Comparison of ENCODE assay signal across 7 mouse cellular contexts in the genomic region with DNA sequence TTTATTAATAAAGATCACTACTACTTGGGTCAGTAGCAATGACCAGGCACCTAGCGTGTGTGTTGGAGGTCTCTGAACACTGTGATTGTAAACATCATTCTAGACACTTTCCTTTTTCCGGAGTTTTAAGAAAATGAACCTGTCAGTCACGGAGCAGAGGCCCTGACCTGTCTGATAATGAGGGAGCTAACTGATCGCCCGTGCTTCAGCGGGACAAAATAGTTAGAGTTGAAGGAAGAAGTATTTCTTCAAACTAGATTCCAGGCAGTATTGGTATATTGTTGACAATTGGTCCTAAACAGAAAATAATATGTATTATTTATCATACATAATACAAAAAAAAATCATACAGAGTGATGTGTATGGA. TPM values are rescaled to one million over a fixed set of nuclear protein-coding genes. Genes with fewer than 3 reads are reported as not detected.
DNase-seq lines count a peak whose midpoint lies in the region; ATAC-seq and TF ChIP-seq lines count a peak whose summit lies in the region.

No protein-coding gene starts in this region.

- H3K27me3 ChIP-seq in spleen, adult 2 months (ENCODE audit: control insufficient read depth, insufficient read depth, low read length), result no peaks in the 10 kb centered on the region
- no peaks in the 10 kb centered on the region for H3K27me3 ChIP-seq in erythroblast, embryonic 14.5 days (ENCODE audit: control insufficient read depth)
- H3K27me3 ChIP-seq in limb, embryonic 14.5 days (ENCODE audit: control insufficient read depth, insufficient read depth, low read length), result no peaks in the 10 kb centered on the region
- no peaks in the 10 kb centered on the region for H3K27me3 ChIP-seq in stomach, embryonic 16.5 days (ENCODE audit: control insufficient read depth, insufficient read depth, low read length)

- DNase-seq in spleen, adult 2 months (ENCODE audit: low read depth in 1 of 2, low spot score in 2 of 2), result no peak
- DNase-seq in spleen, postnatal 14 days (ENCODE audit: low spot score in 2 of 2), result no peak
- no peak for DNase-seq in limb, embryonic 14.5 days (ENCODE audit: low spot score)
- no peak for DNase-seq in right cerebral cortex, postnatal 36 days (ENCODE audit: low spot score in 2 of 2)

- no peaks in the 10 kb centered on the region for H3K36me3 ChIP-seq in spleen, adult 2 months (ENCODE audit: control insufficient read depth, insufficient read depth, low read length)
- H3K36me3 ChIP-seq in erythroblast, embryonic 14.5 days (ENCODE audit: control insufficient read depth), result peaks cover 30% of the 10 kb centered on the region
- H3K36me3 ChIP-seq in limb, embryonic 14.5 days (ENCODE audit: control insufficient read depth, insufficient read depth, low read length), result peaks cover 11% of the 10 kb centered on the region
- no peaks in the 10 kb centered on the region for H3K36me3 ChIP-seq in stomach, embryonic 16.5 days (ENCODE audit: control insufficient read depth, insufficient read depth, low read length)

- ATAC-seq in limb, embryonic 14.5 days (ENCODE audit: low FRiP score, low read depth), result no peak
- ATAC-seq in stomach, embryonic 16.5 days (ENCODE audit: insufficient read depth, low FRiP score), result no peak
- no peak for ATAC-seq in CD4-positive, CD25-positive, alpha-beta regulatory T cell, adult 4 months

- WGBS in spleen, adult 2 months, result 1% methylated on average over 6 of the region's 6 CpGs
- 2% methylated on average over 6 of the region's 6 CpGs for WGBS in limb, embryonic 14.5 days
- WGBS in stomach, embryonic 16.5 days, result 0% methylated on average over 6 of the region's 6 CpGs

- no peak for TF ChIP-seq CTCF in spleen, adult 2 months (IDR thresholded peaks at IDR 0.05; ENCODE audit: extremely low read depth, insufficient read depth, insufficient read length, insufficient replicate concordance)

- peak overlapping the region; percentile 93 for H3K9ac ChIP-seq in limb, embryonic 14.5 days (ENCODE audit: low read depth, low read length, severe bottlenecking)
- peak overlapping the region; percentile 83 for H3K9ac ChIP-seq in stomach, embryonic 16.5 days (ENCODE audit: low read length)

- H3K27ac ChIP-seq in spleen, adult 2 months (ENCODE audit: insufficient read depth, low read length), result no peak overlapping the region
- no peak overlapping the region for H3K27ac ChIP-seq in limb, embryonic 14.5 days (replicated peaks; ENCODE audit: low read depth, low read length)
- H3K27ac ChIP-seq in stomach, embryonic 16.5 days (ENCODE audit: low read length), result peak overlapping the region; percentile 87

- H3K9me3 ChIP-seq in erythroblast, embryonic 14.5 days (ENCODE audit: control insufficient read depth, low read length), result no peaks in the 10 kb centered on the region
- no peaks in the 10 kb centered on the region for H3K9me3 ChIP-seq in limb, embryonic 14.5 days (ENCODE audit: control insufficient read depth, low read length)
- no peaks in the 10 kb centered on the region for H3K9me3 ChIP-seq in stomach, embryonic 16.5 days (replicated peaks; ENCODE audit: control insufficient read depth, low read length)

- peak overlapping the region; percentile 79 for H3K4me3 ChIP-seq in spleen, adult 2 months (ENCODE audit: extremely low read depth, insufficient read depth, insufficient read length)
- H3K4me3 ChIP-seq in erythroblast, embryonic 14.5 days (replicated peaks), result peak overlapping the region; percentile 98
- peak overlapping the region; percentile 99 for H3K4me3 ChIP-seq in limb, embryonic 14.5 days (replicated peaks; ENCODE audit: low read length)
- peak overlapping the region; percentile 68 for H3K4me3 ChIP-seq in stomach, embryonic 16.5 days (replicated peaks; ENCODE audit: low read length)

- peak overlapping the region; percentile 65 for H3K4me2 ChIP-seq in limb, embryonic 14.5 days (replicated peaks; ENCODE audit: low read depth, low read length, severe bottlenecking)
- H3K4me2 ChIP-seq in stomach, embryonic 16.5 days (ENCODE audit: low read depth, low read length), result peak overlapping the region; percentile 68

- no peak for TF ChIP-seq POLR2A in spleen, adult 2 months (IDR thresholded peaks at IDR 0.05; ENCODE audit: low read depth, low read length)
- no peak for TF ChIP-seq POLR2A in limb, embryonic 14.5 days (IDR thresholded peaks at IDR 0.05; ENCODE audit: borderline replicate concordance, extremely low read depth, insufficient read depth, insufficient read length)

- no peaks in the 10 kb centered on the region for H3K4me1 ChIP-seq in spleen, adult 2 months (ENCODE audit: control insufficient read depth, insufficient read depth, insufficient read length)
- H3K4me1 ChIP-seq in erythroblast, embryonic 14.5 days (ENCODE audit: control insufficient read depth), result peaks cover 17% of the 10 kb centered on the region
- H3K4me1 ChIP-seq in limb, embryonic 14.5 days (ENCODE audit: control insufficient read depth, insufficient read depth, low read length), result peaks cover 3% of the 10 kb centered on the region
- H3K4me1 ChIP-seq in stomach, embryonic 16.5 days (ENCODE audit: control insufficient read depth, insufficient read depth, low read length), result peaks cover 7% of the 10 kb centered on the region; the same call in 1 of the 2 replicates

RNA-seq across cellular contexts. Expression of a gene that starts 0.8 kb away (rescaled TPM):
- 6.2 and 7.7 TPM in 2 replicates for polyA plus RNA-seq in spleen, adult 2 months (2012; rRNA removed)
- polyA plus RNA-seq in erythroblast, embryonic 14.5 days (2012), result 1.3 TPM in 2 replicates
- polyA plus RNA-seq in limb, embryonic 14.5 days (2012; rRNA removed), result 82.5 and 95.0 TPM in 2 replicates
- polyA plus RNA-seq in limb, embryonic 14.5 days (2014; fragmentation: Nextera tagmentation; extraction: Ambion mirVana), result 94.7 and 108 TPM in 2 replicates
- polyA plus RNA-seq in stomach, embryonic 16.5 days (2015; fragmentation: Nextera tagmentation; extraction: Ambion mirVana), result 77.1 and 81.1 TPM in 2 replicates
- polyA plus RNA-seq in CD4-positive, CD25-positive, alpha-beta regulatory T cell, adult 4 months (2017; shearing (Covaris generic)), result 10 to 100 TPM; 85.0 to 94.7 TPM
